Mouse (Mus musculus): ENCODE results near the gene Nuak2. TPM values are rescaled to one million over a fixed set of nuclear protein-coding genes. Genes with fewer than 3 reads are reported as not detected.
A peak's percentile ranks its signal among the peaks of the same experiment; 100 is the strongest.
"Not testable (repeated sequence)": the region's sequence is repeated elsewhere in the genome, so short reads cannot be mapped to it uniquely, and the experiment has no call there.

Nuak2 gene
- polyA plus RNA-seq, 1 experiment from 2014 or later = 49.9 TPM

DNA sequence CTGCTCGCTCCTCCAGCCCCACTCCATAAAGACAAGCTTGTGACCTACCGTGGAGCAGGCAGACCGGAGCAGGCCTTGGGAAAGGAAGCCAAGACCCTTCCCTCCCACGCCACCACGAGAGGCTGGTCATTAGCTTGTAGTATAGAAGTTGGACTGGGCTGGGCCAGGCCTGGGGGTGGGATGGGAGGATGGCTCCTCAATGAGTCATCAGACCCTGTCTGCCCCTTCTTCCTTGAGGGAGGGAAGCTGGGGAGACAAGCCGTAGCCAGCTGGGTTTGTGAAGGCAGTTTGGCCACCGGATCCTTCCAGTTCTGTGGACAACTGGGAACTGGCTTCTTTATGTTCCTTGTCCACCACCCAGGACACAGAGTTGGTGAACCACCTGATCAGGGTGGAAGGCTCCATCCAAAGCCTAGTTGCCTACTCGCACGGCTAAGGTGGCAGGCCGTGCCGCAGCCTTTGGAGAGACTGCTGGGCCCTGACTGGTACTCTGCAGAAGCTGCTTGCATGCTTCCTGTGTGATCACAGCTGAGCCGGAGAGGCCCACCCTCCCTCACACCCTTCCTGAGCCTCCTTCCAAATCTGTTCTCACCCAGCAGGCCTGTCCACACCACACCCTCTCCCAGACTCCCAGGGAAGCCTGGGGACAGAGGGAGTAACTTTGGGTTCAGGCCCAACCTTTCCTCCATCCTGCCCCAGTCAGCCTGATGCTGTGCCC is 30.4 kb downstream of the Nuak2 start:
- 90% methylated on average over 12 of the region's 12 CpGs for WGBS
- H3K4me2 ChIP-seq = no peak overlapping the region
- H3K27me3 ChIP-seq = no peaks in the 10 kb centered on the region
- H3K9ac ChIP-seq = no peak overlapping the region
- H3K9me3 ChIP-seq = 0 out of 2 replicates have a peak, but pooled peaks cover 4% of the 10 kb centered on the region
- peak overlapping the region; percentile 31; the same call in 1 of the 2 replicates for H3K27ac ChIP-seq
- no peaks in the 10 kb centered on the region for H3K4me1 ChIP-seq
- no peaks in the 10 kb centered on the region for H3K36me3 ChIP-seq (replicated peaks)
- H3K4me3 ChIP-seq (replicated peaks) = no peak overlapping the region
- ATAC-seq (ENCODE audit: low FRiP score) = 0 out of 2 replicates have a peak, but pooled peaks have one; percentile 20

- ATAC-seq (ENCODE audit: low FRiP score) = no peak
- no peaks in the 10 kb centered on the region for H3K4me1 ChIP-seq
- H3K4me3 ChIP-seq (replicated peaks) = no peak overlapping the region
- H3K4me2 ChIP-seq = no peak overlapping the region
- no peaks in the 10 kb centered on the region for H3K36me3 ChIP-seq (replicated peaks)
- no peaks in the 10 kb centered on the region for H3K27me3 ChIP-seq
- H3K9me3 ChIP-seq = 0 out of 2 replicates have a peak, but pooled peaks cover 4% of the 10 kb centered on the region
- no peak overlapping the region for H3K9ac ChIP-seq
- no peak overlapping the region for H3K27ac ChIP-seq
Measured at GRCm38 (mm10) chr1:132346951-132347350, 31.0 kb downstream of the Nuak2 start.

DNA sequence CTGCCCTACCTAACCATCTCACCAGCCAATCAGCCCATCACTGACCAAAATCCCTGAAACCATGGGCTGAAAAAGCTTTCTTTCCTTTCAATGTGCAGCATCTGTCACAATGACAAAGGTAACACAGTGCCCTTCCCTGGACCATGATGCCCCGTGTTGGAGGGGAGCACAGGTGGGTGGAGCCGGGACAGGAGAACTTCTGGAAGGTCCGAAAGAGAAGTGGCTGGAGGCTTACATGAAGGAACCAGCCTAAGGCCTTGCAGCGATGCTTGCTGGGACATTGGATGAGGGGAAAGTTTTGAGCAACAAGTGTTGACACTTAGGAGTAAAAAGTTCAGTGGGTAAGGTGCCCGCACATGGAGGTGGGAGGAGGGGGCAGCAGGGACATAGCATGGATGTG is 32.5 kb downstream of the Nuak2 start:
- WGBS = 84% methylated on average over 5 of the region's 5 CpGs
- Histone ChIP-seq H3K4me2 (no peak overlapping the region), H3K27me3 (no peaks in the 10 kb centered on the region), H3K36me3 (replicated peaks) (no peaks in the 10 kb centered on the region), H3K4me3 (replicated peaks) (no peak overlapping the region), H3K27ac (no peak overlapping the region), H3K4me1 (no peaks in the 10 kb centered on the region), H3K9me3 (0 out of 2 replicates have a peak, but pooled peaks cover 4% of the 10 kb centered on the region), H3K9ac (no peak overlapping the region)
- ATAC-seq (ENCODE audit: low FRiP score) = no peak

DNA sequence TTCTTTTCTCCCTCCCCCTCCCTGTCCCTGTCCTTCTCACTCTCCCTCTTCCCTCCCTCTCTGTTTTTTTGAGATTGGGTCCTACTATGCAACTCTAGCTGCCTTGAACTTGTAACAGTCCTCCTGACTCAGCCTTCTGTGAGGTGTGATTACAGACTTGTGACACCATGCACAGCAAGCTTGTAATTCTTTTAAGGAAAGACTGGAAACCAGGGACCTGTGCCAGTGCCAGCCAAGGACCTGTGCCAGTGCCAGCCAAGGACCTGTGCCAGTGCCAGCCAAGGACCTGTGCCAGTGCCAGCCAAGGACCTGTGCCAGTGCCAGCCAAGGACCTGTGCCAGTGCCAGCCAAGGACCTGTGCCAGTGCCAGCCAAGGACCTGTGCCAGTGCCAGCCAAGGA is 33.1 kb downstream of the Nuak2 start:
- not testable (repeated sequence) for H3K4me1 ChIP-seq; H3K36me3 ChIP-seq (replicated peaks); H3K27ac ChIP-seq; H3K9me3 ChIP-seq; H3K9ac ChIP-seq; H3K4me3 ChIP-seq (replicated peaks); H3K4me2 ChIP-seq; ATAC-seq (ENCODE audit: low FRiP score); H3K27me3 ChIP-seq

- not testable (repeated sequence) for H3K9ac ChIP-seq; H3K36me3 ChIP-seq (replicated peaks); H3K4me1 ChIP-seq; H3K4me3 ChIP-seq (replicated peaks); H3K4me2 ChIP-seq; H3K27ac ChIP-seq; ATAC-seq (ENCODE audit: low FRiP score); H3K9me3 ChIP-seq; H3K27me3 ChIP-seq
- WGBS = 93% methylated on average over 3 of the region's 3 CpGs
Measured at GRCm38 (mm10) chr1:132349601-132350000, 33.7 kb downstream of the Nuak2 start.

DNA sequence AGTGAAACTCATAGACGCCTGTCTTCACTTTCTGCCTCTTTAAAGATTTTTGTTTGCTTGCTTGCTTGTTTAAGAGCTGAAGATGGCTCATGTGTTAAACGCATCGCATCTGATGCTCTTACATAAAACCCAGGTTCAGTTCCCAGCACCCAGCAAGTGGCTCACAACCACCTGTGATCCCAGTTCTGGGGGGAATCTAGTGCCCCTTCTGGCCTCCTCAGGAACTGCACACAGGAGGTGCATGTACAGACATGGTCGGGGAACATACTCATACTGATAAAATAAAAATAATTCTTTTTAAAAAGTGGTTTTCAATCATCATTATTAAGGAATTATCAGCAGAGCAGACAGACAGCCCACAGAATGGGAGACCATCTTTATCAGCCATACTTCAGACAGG is 35.1 kb downstream of the Nuak2 start:
- no peak overlapping the region for H3K4me2 ChIP-seq

DNA sequence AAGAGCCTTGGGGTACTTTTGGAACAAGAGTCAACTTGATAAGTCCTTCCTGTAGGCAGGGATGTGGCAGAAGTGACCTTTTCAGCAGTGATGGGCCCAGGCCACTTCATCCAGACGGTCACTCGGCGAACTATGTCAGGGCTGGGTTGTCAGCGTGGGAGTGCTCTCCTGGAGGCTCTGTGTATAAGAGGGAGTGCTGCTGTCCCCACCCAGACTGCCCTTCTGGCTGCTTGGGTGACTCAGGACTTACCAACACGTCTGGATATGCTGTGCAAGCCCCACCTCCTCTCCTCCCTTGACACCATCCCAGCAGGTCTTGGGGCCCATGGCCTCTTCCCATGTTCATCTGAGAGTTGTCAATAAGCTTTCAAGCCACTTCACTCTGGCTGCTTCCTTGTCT is 37.5 kb downstream of the Nuak2 start:
- Histone ChIP-seq H3K27me3 (no peaks in the 10 kb centered on the region), H3K4me2 (no peak overlapping the region), H3K36me3 (replicated peaks) (peaks cover 23% of the 10 kb centered on the region), H3K27ac (no peak overlapping the region), H3K9ac (no peak overlapping the region), H3K4me1 (peaks cover 19% of the 10 kb centered on the region), H3K4me3 (replicated peaks) (no peak overlapping the region), H3K9me3 (0 out of 2 replicates have a peak, but pooled peaks cover 4% of the 10 kb centered on the region)
- no peak for ATAC-seq (ENCODE audit: low FRiP score)
- WGBS = 78% methylated on average over 5 of the region's 5 CpGs

More for the DNA sequence above, 35.1 kb downstream of the Nuak2 start:
- no peak overlapping the region for H3K27ac ChIP-seq
- no peak for ATAC-seq (ENCODE audit: low FRiP score)
- H3K4me3 ChIP-seq (replicated peaks) = no peak overlapping the region
- no peaks in the 10 kb centered on the region for H3K27me3 ChIP-seq
- WGBS = 92% methylated on average over 4 of the region's 4 CpGs
- no peak overlapping the region for H3K9ac ChIP-seq
- 0 out of 2 replicates have a peak, but pooled peaks cover 4% of the 10 kb centered on the region for H3K9me3 ChIP-seq
- H3K4me1 ChIP-seq = peaks cover 13% of the 10 kb centered on the region
- no peaks in the 10 kb centered on the region for H3K36me3 ChIP-seq (replicated peaks)

DNA sequence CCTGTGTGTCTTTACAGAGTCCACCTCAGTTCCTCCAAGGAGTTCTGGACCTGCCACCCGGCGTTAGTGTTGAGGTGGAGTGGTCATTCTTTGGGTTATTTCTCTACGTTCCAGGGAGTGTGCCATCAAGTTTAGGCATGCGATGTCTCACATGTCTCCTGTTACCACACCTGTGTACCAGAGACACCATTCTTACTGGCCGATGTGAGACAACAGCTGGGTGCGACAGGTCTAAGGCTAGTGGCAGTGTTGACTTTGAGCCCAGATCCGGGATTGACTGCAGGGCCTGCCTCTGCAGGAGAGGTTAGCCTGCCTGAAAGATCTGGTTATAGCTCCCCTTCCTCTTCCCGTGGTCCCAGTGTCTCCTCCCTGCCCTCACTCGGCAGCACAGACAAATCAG is 38.3 kb downstream of the Nuak2 start:
- 79% methylated on average over 9 of the region's 9 CpGs for WGBS
- no peak for ATAC-seq (ENCODE audit: low FRiP score)

GRCm38 (mm10) chr1:132355162-132355601 is 39.3 kb downstream of the Nuak2 start:
- ATAC-seq (ENCODE audit: low FRiP score) = peak; percentile 27; the same call in 1 of the 2 replicates
- H3K36me3 ChIP-seq (replicated peaks) = peaks cover 41% of the 10 kb centered on the region
- no peak overlapping the region for H3K4me3 ChIP-seq (replicated peaks)
- no peak overlapping the region for H3K4me2 ChIP-seq
- WGBS = 47% methylated on average over 6 of the region's 6 CpGs
- H3K27ac ChIP-seq = peak overlapping the region; percentile 59; the same call in 1 of the 2 replicates
- H3K9me3 ChIP-seq = 0 out of 2 replicates have a peak, but pooled peaks cover 4% of the 10 kb centered on the region
- H3K27me3 ChIP-seq = no peaks in the 10 kb centered on the region
- peak overlapping the region; percentile 49 for H3K9ac ChIP-seq
- peaks cover 19% of the 10 kb centered on the region for H3K4me1 ChIP-seq

More for the DNA sequence above, 38.3 kb downstream of the Nuak2 start:
- H3K9ac ChIP-seq = no peak overlapping the region
- H3K4me2 ChIP-seq = no peak overlapping the region
- H3K27ac ChIP-seq = no peak overlapping the region
- no peak overlapping the region for H3K4me3 ChIP-seq (replicated peaks)
- H3K27me3 ChIP-seq = no peaks in the 10 kb centered on the region
- H3K4me1 ChIP-seq = peaks cover 19% of the 10 kb centered on the region
- 0 out of 2 replicates have a peak, but pooled peaks cover 4% of the 10 kb centered on the region for H3K9me3 ChIP-seq
- peaks cover 32% of the 10 kb centered on the region for H3K36me3 ChIP-seq (replicated peaks)

DNA sequence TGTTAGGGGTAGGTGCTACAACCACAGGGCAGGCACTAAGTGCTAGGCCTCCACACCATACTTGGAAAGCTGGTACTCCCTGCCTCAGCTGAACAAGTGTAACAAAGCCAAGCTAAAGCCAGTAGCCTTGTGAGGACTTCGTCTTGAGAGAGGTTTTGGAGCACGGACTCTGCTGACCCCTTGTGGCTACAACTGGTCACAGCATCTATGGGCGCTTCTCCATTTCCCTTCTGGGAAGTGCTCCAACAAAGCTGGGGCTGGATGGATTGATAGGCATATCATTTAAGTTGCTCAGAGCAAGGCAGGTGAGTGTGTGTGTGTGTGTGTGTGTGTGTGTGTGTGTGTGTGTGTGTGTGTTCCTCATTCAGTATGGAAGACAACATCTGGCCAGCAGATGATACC is 39.9 kb downstream of the Nuak2 start:
- H3K27ac ChIP-seq = peak overlapping the region; percentile 59; the same call in 1 of the 2 replicates
- ATAC-seq (ENCODE audit: low FRiP score) = peak; percentile 73
- 0 out of 2 replicates have a peak overlapping the region, but pooled peaks have one; percentile 17 for H3K9ac ChIP-seq
- H3K9me3 ChIP-seq = 0 out of 2 replicates have a peak, but pooled peaks cover 3% of the 10 kb centered on the region
- H3K4me3 ChIP-seq (replicated peaks) = no peak overlapping the region
- H3K4me2 ChIP-seq = no peak overlapping the region
- H3K36me3 ChIP-seq (replicated peaks) = peaks cover 48% of the 10 kb centered on the region
- no peaks in the 10 kb centered on the region for H3K27me3 ChIP-seq
- H3K4me1 ChIP-seq = peaks cover 19% of the 10 kb centered on the region
- 0% methylated on average over 3 of the region's 3 CpGs for WGBS

GRCm38 (mm10) chr1:132356841-132357240 is 40.9 kb downstream of the Nuak2 start:
- Histone ChIP-seq H3K27me3 (no peaks in the 10 kb centered on the region), H3K4me2 (no peak overlapping the region), H3K4me3 (replicated peaks) (no peak overlapping the region), H3K27ac (no peak overlapping the region), H3K9me3 (no peaks in the 10 kb centered on the region), H3K9ac (no peak overlapping the region), H3K4me1 (peaks cover 19% of the 10 kb centered on the region), H3K36me3 (replicated peaks) (peaks cover 56% of the 10 kb centered on the region)
- WGBS = 71% methylated on average over 1 of the region's 1 CpGs
- no peak for ATAC-seq (ENCODE audit: low FRiP score)

- Histone ChIP-seq H3K4me1 (peaks cover 17% of the 10 kb centered on the region), H3K27ac (no peak overlapping the region), H3K9ac (no peak overlapping the region), H3K27me3 (no peaks in the 10 kb centered on the region), H3K9me3 (no peaks in the 10 kb centered on the region), H3K36me3 (replicated peaks) (peaks cover 70% of the 10 kb centered on the region), H3K4me3 (replicated peaks) (no peak overlapping the region), H3K4me2 (no peak overlapping the region)
- no peak for ATAC-seq (ENCODE audit: low FRiP score)
- 89% methylated on average over 5 of the region's 6 CpGs for WGBS
Measured at GRCm38 (mm10) chr1:132361959-132362358, 46.0 kb downstream of the Nuak2 start.

DNA sequence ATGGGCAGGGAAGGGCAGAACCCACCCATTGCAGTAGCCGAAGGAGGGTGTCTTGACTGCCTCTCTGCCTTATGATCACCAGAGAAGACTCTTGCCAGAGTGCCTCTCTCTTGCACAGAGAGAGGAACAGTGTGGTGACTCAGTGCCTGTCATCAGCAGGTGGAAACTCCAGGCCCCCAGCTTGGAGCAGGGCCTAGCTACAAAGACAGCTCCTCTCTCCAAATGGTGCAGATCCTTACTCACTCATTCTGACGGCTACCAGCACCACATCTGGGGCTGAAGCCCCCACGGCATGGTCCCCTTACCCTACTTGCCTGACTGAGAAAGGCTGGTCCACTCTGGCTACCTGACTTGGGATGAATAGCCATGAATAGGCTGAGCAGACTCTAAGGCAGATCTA is 48.5 kb downstream of the Nuak2 start:
- no peak for ATAC-seq (ENCODE audit: low FRiP score)
- Histone ChIP-seq H3K27ac (no peak overlapping the region), H3K27me3 (no peaks in the 10 kb centered on the region), H3K36me3 (replicated peaks) (peaks cover 46% of the 10 kb centered on the region), H3K4me3 (replicated peaks) (no peak overlapping the region), H3K9me3 (no peaks in the 10 kb centered on the region), H3K4me2 (no peak overlapping the region), H3K4me1 (peaks cover 20% of the 10 kb centered on the region), H3K9ac (no peak overlapping the region)
- 85% methylated on average over 3 of the region's 3 CpGs for WGBS

Data from forebrain, embryonic 12.5 days (tissue).